Mouse (Mus musculus) brain, embryonic 14.5 days (tissue): ENCODE measurements around the gene Ikzf2. TPM values are rescaled to one million over a fixed set of nuclear protein-coding genes. Genes with fewer than 3 reads are reported as not detected.

Source experiments
- DNase-seq: peaks from one replicate; pipeline ENCODE4 v3.0.0-alpha.2; 2011; ENCODE audit warnings: low read depth
- CTCF ChIP-seq: fragments of 200-500 bp; IDR thresholded peaks from 2 replicates; pipeline ENCODE4 v1.5.1; 2012; ENCODE audit warnings: inconsistent platforms, mild to moderate bottlenecking, moderate library complexity, borderline replicate concordance; ENCODE audit not compliant: insufficient read depth, insufficient read length; ENCODE audit errors: extremely low read depth
- POLR2A ChIP-seq: fragments of 200-500 bp; IDR thresholded peaks from 2 replicates; pipeline ENCODE4 v1.6.1; 2012; ENCODE audit warnings: mild to moderate bottlenecking, inconsistent platforms, borderline replicate concordance; ENCODE audit not compliant: poor library complexity, insufficient read depth, insufficient read length, severe bottlenecking; ENCODE audit errors: extremely low read depth
- polyA plus RNA-seq: library from polyadenylated mRNA; depleted of rRNA; stranded (reverse); fragments of >200 nt; gene quantifications from 2 replicates; pipeline ENCODE4 v1.2.3, GENCODE M21; 2012

Gene Ikzf2
- polyA plus RNA-seq, 1 experiment = 3.3 TPM

DNA sequence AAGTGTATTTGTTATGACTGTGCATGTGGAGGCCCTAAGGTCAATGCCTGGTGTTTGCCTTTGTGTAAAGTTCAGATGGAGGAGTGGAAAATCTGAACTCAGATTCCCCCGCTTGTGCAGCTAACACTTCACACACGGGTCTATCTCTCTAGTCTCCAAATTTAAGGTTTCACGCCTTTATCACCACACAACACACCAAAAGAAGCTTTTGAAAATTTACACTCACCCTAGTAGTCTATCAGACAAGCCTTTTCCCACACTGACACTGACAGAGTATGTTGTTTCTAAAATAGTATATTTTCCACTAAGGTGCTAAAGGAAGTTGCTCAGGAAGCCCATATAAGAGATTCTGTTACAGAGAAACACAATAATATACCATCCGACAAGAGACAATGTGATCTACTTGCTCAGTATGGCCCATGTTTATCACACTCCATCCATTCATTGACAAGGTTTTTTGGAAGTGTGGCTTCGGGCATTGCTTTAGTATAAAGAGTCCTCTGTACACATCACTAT, 131.4 kb downstream of the Ikzf2 start:
- DNase-seq = no peak
- TF ChIP-seq POLR2A (no peak), CTCF (no peak)

- no peak for DNase-seq
- TF ChIP-seq CTCF (no peak), POLR2A (no peak)
Observed at GRCm38 (mm10) chr1:69549987-69550386, 137.1 kb downstream of the Ikzf2 start.

DNA sequence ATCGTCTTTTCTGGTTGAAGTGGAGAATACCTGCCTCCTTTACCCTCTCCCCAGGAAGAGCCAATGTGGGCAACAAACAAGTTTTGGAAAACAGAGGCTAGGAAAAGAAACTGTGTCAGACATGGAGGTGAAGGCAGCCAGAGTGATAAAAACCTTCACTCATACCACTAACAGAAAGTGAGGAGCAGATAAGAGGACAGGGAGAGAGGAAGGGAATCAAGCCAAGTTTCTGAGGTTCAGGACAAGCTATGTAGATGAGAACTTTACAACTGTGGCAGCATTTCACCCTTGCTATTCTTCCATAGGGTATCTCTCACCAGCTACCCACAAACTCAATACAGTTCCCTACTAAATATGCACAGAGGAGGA, 141.2 kb downstream of the Ikzf2 start:
- no peak for TF ChIP-seq POLR2A
- no peak for TF ChIP-seq CTCF
- DNase-seq = no peak

- TF ChIP-seq CTCF = no peak
- no peak for TF ChIP-seq POLR2A
- no peak for DNase-seq
Observed at GRCm38 (mm10) chr1:69545217-69545884, 141.7 kb downstream of the Ikzf2 start.

DNA sequence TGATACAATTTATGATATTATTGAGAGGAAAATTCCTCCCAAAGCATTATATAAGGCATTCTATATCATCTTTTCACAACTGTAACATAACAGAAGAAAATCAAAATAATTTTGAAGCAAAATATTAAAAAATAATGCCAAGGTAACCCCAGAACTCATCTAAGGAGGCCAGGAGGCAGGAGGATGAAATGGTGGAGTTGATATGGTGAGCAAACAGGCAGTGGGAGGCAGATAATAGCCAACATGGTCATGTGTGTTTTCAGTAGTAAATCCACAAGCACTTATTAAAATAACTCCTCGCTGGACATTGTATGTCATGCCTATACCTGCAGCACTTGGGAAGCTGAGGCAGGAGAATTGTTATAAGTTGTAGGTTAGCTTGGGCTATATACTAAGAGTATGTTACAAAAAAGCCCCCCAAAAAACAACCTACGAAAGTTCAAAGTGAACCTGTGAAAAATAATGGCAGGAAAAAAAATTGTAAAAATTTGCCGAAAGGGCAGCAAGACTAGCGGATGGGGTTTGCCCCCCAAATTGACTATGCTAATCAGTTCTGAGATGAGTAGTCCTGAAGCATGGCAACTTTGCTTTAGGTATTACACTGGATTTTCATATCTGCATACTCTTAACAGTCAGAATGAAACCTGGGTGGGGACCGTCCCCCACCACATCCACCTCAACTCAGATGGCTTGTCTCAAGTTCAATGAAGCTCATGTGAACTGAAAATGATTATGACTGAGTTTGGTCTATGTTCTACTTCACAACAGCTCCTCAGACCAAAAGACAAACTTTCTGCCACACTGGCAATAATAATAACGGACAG, 143.1 kb downstream of the Ikzf2 start:
- no peak for TF ChIP-seq CTCF
- no peak for TF ChIP-seq POLR2A
- DNase-seq = no peak

- no peak for TF ChIP-seq POLR2A
- no peak for TF ChIP-seq CTCF
- no peak for DNase-seq
Observed at GRCm38 (mm10) chr1:69542546-69542945, 144.5 kb downstream of the Ikzf2 start.

- TF ChIP-seq POLR2A = no peak
- no peak for TF ChIP-seq CTCF
- DNase-seq = peak; percentile 28
Observed at GRCm38 (mm10) chr1:69538663-69539062, 148.4 kb downstream of the Ikzf2 start.

- DNase-seq = no peak
- TF ChIP-seq POLR2A = no peak
- no peak for TF ChIP-seq CTCF
Observed at GRCm38 (mm10) chr1:69537619-69538018, 149.4 kb downstream of the Ikzf2 start.

DNA sequence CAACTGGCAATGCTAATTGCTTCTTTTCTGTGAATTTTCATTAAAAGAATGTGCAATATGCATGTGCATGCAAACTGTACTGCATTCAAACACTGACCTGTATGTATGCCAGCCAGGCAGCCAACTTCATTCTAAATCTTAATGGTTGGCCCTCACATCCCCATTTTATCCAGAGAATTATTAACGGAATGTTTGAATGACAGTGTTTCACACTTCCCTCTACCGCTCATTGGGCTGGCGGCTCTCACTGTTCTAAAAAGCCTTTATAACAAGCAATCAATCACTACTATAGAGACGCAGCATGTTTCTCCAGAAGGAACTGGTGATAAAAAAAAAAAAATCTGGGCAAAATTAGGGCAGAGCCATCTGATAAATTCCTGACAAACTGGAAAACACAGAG, 151.5 kb downstream of the Ikzf2 start:
- peak; percentile 84 for DNase-seq
- no peak for TF ChIP-seq POLR2A

- no peak for TF ChIP-seq POLR2A
- no peak for TF ChIP-seq CTCF
- no peak for DNase-seq
Observed at GRCm38 (mm10) chr1:69533048-69533447, 154.0 kb downstream of the Ikzf2 start.

DNA sequence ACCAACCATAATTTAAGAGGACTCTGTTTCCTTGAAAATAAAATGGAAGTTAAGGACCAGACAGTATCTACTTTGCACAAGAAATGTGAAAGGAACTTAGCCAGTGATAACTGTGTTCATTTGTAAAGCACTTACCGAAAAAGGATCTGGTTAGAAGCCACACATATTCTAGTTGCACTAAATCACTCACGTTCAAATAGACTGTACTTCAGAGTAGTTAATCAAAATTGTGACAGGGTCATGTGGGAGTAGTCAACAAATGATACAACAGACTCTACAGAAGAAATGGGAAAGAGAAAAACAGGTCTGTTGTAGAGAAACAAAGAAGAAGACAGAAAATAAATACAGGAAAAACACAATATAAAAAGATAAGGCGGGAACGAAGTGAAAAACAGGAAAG, 158.3 kb downstream of the Ikzf2 start:
- DNase-seq = no peak
- TF ChIP-seq POLR2A (no peak), CTCF (no peak)

- TF ChIP-seq POLR2A (no peak), CTCF (no peak)
- no peak for DNase-seq
Observed at GRCm38 (mm10) chr1:69521656-69522055, 165.4 kb downstream of the Ikzf2 start.
